Mouse (Mus musculus) cerebellum, adult (tissue): ENCODE results near the gene Kif14.
"Not testable (repeated sequence)": the region's sequence is repeated elsewhere in the genome, so short reads cannot be mapped to it uniquely, and the experiment has no call there.

Source experiments
- ATAC-seq: cut with Nextera tagmentation; 2 replicates; pipeline ENCODE4 v1.9.2; 2017; ENCODE audit warnings: mild to moderate bottlenecking, moderate library complexity, mixed read lengths; ENCODE audit not compliant: insufficient number of reproducible peaks, low FRiP score, low TSS enrichment

The Kif14 gene

GRCm38 (mm10) chr1:136550851-136551540 is 84.9 kb downstream of the Kif14 start:
- ATAC-seq: peak; percentile 86

GRCm38 (mm10) chr1:136554686-136555085 is 88.5 kb downstream of the Kif14 start:
- no peak for ATAC-seq

GRCm38 (mm10) chr1:136555892-136556291 is 89.7 kb downstream of the Kif14 start:
- no peak for ATAC-seq

- ATAC-seq: not testable (repeated sequence)
Measured at GRCm38 (mm10) chr1:136556643-136557042, 90.5 kb downstream of the Kif14 start.

- no peak for ATAC-seq
Measured at GRCm38 (mm10) chr1:136557436-136557835, 91.3 kb downstream of the Kif14 start.

GRCm38 (mm10) chr1:136558762-136559161 is 92.6 kb downstream of the Kif14 start:
- no peak for ATAC-seq

DNA sequence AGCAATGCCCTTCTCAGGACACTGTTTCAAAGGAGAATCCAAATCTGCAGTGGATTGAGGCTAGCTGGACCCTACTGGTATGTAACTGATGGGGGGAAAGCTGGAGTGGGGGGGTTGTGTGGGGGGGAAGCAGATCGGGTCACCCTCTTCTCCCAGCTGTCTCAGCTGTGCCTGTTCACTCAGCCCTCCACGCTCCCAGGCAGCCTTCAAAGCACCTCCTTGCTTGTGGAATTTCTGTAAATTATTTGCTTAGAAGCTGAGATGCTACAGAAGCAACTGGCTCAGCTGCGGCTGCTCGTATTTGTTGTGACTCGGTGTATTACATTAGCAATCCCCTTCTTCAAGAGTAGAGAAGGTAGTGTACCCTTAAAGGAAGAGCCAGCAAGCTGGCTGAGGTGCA is 93.1 kb downstream of the Kif14 start:
- no peak for ATAC-seq

DNA sequence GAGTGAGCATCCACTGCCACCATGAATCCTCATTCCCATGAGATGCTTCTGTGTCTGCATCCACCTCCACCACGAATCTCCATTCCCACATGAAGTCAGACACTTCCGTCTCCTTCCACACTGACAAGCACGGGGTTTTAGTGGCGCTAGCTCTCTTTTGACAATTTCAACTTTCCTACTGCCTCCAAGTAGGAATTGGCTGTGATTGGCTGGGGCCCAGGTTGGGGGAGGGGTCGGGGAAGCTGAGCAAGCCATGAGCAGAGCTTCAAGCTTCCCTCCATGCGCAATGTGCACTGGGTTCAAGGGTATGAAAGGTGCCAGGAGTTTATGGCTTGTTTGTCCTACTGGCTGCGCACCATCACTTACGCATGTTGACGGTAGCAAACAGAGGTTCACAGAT is 93.6 kb downstream of the Kif14 start:
- no peak for ATAC-seq

GRCm38 (mm10) chr1:136561823-136562222 is 95.7 kb downstream of the Kif14 start:
- no peak for ATAC-seq

DNA sequence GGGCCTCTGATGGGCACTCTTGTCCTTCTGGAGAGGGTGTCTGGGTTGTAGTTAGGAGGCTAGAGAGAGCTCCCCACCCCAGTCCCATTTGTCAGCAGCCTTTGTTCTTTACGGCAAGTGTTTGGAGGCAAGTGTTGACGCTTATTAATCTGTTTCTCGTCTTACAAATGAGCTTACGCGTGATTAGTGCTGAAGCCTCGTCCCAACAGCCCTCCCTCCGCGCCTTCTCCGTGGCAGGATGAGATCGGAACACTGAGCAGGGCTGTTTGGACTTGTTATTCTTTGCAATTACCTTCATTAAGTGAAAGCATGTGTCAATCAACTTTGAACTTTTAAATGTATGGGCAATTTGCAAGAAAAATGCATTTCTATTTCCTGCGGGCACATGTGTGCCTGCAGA is 97.0 kb downstream of the Kif14 start:
- ATAC-seq: no peak

GRCm38 (mm10) chr1:136564963-136565362 is 98.8 kb downstream of the Kif14 start:
- no peak for ATAC-seq

- ATAC-seq: no peak
Measured at GRCm38 (mm10) chr1:136566386-136566785, 100.2 kb downstream of the Kif14 start.

- ATAC-seq: no peak
Measured at GRCm38 (mm10) chr1:136567641-136568040, 101.5 kb downstream of the Kif14 start.

DNA sequence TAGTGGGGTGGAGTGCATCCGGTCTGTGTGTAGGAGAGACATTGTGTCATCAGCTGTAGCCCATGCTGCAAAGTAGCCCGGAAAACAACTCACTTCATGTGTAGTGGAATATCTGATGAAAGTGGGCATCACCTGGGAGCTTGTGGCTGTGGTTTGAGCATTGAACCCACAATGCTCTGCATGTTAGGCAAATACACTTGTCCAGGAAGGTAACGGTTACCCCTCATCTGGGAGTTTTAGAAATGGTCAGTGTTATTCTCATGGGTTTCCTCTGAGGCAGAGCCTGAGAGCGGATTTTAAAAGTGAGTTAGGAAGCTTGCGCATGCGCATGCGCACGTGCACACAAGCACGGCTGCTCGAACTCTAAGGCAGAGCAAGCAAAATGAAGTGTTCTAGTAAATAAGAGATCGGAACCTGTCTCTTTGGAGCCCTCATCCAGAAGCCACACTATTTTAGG is 102.6 kb downstream of the Kif14 start:
- no peak for ATAC-seq

DNA sequence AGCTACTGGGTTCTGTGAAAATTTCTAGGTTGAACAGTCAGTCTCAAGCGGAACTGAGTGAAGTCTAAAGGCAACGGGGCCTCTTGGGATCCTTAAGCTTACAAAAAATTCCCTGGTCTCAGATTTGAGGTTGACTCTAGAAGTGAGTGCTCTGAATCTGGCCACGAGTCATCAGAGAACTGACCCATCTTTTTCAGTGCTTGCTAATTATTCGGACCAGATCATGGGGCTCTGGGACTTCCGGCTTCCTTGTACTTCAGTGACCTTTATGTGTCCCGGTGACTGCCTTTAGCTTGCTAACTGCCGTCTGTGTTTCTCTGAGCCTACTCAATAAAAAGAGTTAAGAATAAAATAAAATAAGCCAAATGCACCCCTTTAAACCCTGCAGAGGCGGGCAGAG is 103.1 kb downstream of the Kif14 start:
- ATAC-seq: no peak

- ATAC-seq: no peak
Measured at GRCm38 (mm10) chr1:136569626-136570297, 103.6 kb downstream of the Kif14 start.

DNA sequence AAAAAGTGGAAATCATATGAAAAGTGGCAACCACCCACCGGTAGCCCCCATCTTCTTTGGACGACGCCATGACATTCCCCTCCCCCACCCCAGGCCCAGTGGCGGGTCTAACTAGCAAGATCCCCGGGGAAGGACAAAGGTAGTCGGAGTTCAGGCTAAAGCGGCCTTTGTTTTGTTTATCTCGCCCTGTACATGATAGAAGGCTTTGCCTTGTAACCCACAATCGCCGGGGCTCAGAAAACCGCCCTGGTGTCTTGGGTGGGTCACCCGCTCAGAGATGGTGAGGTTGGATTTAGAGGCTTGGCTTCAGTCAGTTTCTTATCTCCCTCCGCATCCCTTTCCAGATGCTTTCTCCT is 104.1 kb downstream of the Kif14 start:
- ATAC-seq: no peak

GRCm38 (mm10) chr1:136570976-136571375 is 104.8 kb downstream of the Kif14 start:
- ATAC-seq: no peak

DNA sequence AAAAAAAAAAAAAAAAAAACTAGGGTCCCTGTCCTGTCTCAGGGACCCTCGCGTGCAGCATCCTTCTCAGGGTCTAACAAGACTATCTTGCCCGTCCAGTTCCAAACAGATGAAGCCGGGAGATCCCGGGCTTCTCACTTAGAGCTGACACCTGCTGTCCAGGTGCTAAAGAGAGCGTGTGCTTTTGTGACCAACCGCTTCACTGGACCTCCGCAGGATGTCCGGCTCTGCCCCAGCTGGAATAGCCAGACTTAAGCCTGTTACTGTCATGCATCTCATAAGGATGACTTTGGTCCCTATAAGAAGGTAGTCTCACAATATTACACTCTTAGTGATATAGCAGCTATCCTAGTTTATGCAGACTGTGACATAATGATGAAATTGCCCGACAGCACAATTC is 105.4 kb downstream of the Kif14 start:
- ATAC-seq: no peak

DNA sequence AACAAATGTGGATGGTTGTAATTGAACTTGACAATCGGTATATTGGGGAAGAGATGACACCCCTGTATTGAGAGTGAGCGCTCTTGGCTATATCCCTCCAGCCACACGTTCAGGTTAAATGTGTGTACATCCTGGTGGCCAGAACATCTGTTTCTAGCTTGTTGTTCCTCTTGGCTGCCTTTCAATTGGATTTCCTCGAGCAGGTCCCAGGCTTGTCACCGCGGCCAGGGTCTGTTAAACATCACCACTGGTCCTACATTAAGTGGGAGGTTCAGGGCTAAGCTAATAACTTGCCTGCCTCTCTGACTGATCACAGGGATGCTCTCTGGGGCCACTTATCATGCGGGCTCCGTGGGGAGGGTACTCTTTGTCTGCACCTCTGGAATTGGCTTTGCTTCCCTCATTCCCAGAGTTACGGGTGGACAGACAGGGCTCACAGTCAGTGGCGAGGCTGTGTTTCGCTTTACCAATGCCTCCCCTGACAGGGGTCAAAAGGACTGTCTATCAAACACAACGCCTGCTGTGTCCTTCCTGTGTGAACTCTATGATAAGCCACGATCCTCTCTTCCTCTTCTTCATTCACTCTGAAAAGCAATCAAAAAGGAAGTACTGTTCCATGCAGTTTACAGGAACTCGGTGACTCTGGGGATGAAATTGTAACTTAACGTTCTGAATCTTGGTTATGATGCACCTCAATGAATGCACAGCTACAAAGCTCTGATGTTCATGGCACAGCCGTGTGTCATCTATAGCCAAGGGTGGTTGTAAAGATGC is 111.9 kb downstream of the Kif14 start:
- no peak for ATAC-seq

DNA sequence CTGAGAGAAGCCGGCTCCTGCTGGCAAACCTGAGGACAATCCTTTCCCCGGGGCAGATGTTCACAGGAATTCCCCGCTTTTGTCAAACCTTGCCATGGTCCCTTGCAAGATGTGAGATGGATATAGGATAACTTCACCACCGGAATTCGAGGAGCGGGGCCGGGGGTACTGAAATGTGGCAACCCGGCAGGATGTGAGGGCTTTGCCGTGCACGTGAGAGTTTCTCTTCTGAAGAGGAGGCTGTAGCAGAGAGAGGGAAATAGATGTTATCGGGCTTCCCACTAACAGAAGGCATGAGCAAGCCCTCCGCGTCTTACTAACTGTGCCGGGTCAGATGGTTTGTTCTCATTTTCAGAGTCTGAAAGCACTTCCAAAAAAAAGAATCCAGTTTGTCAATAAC is 113.2 kb downstream of the Kif14 start:
- no peak for ATAC-seq
